Mouse (Mus musculus) liver, embryonic 14.5 days (tissue): ENCODE data around the gene Pde9a. TPM values are rescaled to one million over a fixed set of nuclear protein-coding genes. Genes with fewer than 3 reads are reported as not detected.

Experiments
- ATAC-seq: fragments of 200-750 bp; cut with Nextera tagmentation; 2 replicates; pipeline ENCODE4 v1.8.0; 2017; ENCODE audit warnings: moderate number of reproducible peaks, mild to moderate bottlenecking, moderate library complexity; ENCODE audit not compliant: insufficient read depth
- DNase-seq, 3 experiments: peaks; one replicate each; pipeline ENCODE4 v3.0.0-alpha.2; 2012 to 2013; ENCODE audit warnings: low read depth in 3 of 3, low spot score in 3 of 3
- H3K27ac ChIP-seq: fragments of 300-500 bp; sonication (generic); 2 replicates; pipeline ENCODE4 v1.5.1; 2014; ENCODE audit warnings: moderate library complexity, mild to moderate bottlenecking, control low read depth, inconsistent platforms
- H3K27me3 ChIP-seq: fragments of 300-500 bp; sonication (generic); 2 replicates; pipeline ENCODE4 v1.6.1; 2014; ENCODE audit warnings: mild to moderate bottlenecking, low read length, moderate library complexity; ENCODE audit not compliant: control insufficient read depth, insufficient read depth
- H3K36me3 ChIP-seq: fragments of 300-500 bp; sonication (generic); replicated peaks from 2 replicates; pipeline ENCODE4 v1.6.1; 2014; ENCODE audit warnings: low read depth; ENCODE audit not compliant: control insufficient read depth, insufficient read depth
- H3K4me1 ChIP-seq, 2 experiments: fragments of 200-500 bp in 1 of 2; fragments of 300-500 bp in 1 of 2; sonication (generic) in 1 of 2; replicated peaks; 2 replicates each; pipeline ENCODE4 v1.6.1; 2012 to 2014; ENCODE audit warnings: antibody characterized with exemption in 1 of 2, inconsistent platforms in 1 of 2, low read length in 1 of 2; ENCODE audit not compliant: control insufficient read depth in 2 of 2, insufficient read depth in 2 of 2
- H3K4me2 ChIP-seq: fragments of 300-500 bp; sonication (generic); 2 replicates; pipeline ENCODE4 v1.6.1; 2014; ENCODE audit warnings: low read depth, mild to moderate bottlenecking, control low read depth, moderate library complexity
- H3K4me3 ChIP-seq, 2 experiments: fragments of 200-500 bp in 1 of 2; fragments of 300-500 bp in 1 of 2; sonication (generic) in 1 of 2; 2 replicates each; pipeline ENCODE4 v1.5.1; 2012 to 2014; ENCODE audit warnings: low read depth in 2 of 2, low read length in 2 of 2, mild to moderate bottlenecking in 2 of 2, control low read depth in 1 of 2, inconsistent platforms in 1 of 2, moderate library complexity in 1 of 2; ENCODE audit not compliant: insufficient read depth in 1 of 2
- H3K9ac ChIP-seq: fragments of 300-500 bp; sonication (generic); replicated peaks from 2 replicates; pipeline ENCODE4 v1.6.1; 2014; ENCODE audit warnings: mild to moderate bottlenecking, control low read depth, moderate library complexity
- H3K9me3 ChIP-seq: fragments of 300-500 bp; sonication (generic); 2 replicates; pipeline ENCODE4 v1.6.1; 2016; ENCODE audit warnings: low read length, mixed read lengths; ENCODE audit not compliant: control insufficient read depth
- CTCF ChIP-seq: IDR thresholded peaks from 2 replicates; pipeline ENCODE4 v1.5.1; 2016; ENCODE audit warnings: antibody characterized with exemption, low read depth, control low read depth
- EP300 ChIP-seq: IDR thresholded peaks from 2 replicates; pipeline ENCODE4 v1.6.1; 2016; ENCODE audit warnings: antibody characterized with exemption, low read depth
- WGBS: fragments of 180-500 bp; shearing (Covaris S2); extraction: QIAGEN DNeasy Blood & Tissue Kit; methylation state at CpG from one replicate; pipeline ENCODE4 v1.1.7; 2014; ENCODE audit not compliant: insufficient replicate concordance; 5-methylcytosine and 5-hydroxymethylcytosine counted together
- polyA plus RNA-seq, 2 experiments: library from polyadenylated mRNA; depleted of rRNA in 1 of 2; stranded (reverse) in 1 of 2; unstranded in 1 of 2; fragments of >200 nt; fragmentation: Nextera tagmentation in 1 of 2; extraction: Ambion mirVana in 1 of 2; gene quantifications; 2 replicates each; pipeline versions ENCODE4 v1.2.1 to v1.2.3; 2012 to 2014

The Pde9a gene
- polyA plus RNA-seq, 2 experiments = 2.8 to 3.6 TPM

GRCm38 (mm10) chr17:31442513-31442912 lies 56.5 kb downstream of the Pde9a start:
- H3K9me3 ChIP-seq = no peaks in the 10 kb centered on the region
- no peaks in the 10 kb centered on the region for H3K36me3 ChIP-seq
- no peaks in the 10 kb centered on the region for H3K27me3 ChIP-seq
- H3K4me1 ChIP-seq = peaks cover 0 to 10% of the 10 kb centered on the region in 2 experiments; a peak in 2 of 4 replicates
- no peak overlapping the region for H3K9ac ChIP-seq
- H3K27ac ChIP-seq = no peak overlapping the region
- TF ChIP-seq CTCF (no peak), EP300 (no peak)
- ATAC-seq (no peak), DNase-seq (no peak)
- no peak overlapping the region for H3K4me3 ChIP-seq
- H3K4me2 ChIP-seq = no peak overlapping the region
- 50% methylated on average over 8 of the region's 8 CpGs for WGBS

DNA sequence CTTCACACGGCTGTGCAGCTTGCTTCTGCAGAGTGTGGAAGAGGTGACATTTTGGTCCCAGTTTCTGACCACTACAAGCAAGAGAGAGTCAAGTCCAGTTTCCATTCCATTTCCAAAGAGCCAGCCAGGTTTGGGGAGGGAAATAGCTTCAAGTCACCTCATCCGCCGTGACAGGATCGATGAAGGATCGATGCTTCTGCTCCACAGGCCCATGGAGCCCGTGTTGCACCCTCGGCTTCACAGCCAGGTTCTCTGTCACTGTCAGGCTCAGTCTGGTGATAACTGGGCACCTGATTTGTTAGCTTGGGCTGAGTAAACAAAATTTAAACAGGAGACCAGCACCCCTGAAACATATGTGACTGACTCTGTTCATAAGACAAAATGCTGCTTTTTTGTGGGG lies 58.2 kb downstream of the Pde9a start:
- no peak for TF ChIP-seq EP300
- TF ChIP-seq CTCF = no peak
- Histone ChIP-seq H3K4me2 (no peak overlapping the region), H3K9ac (no peak overlapping the region), H3K4me3 (no peak overlapping the region), H3K27ac (no peak overlapping the region), H3K36me3 (no peaks in the 10 kb centered on the region), H3K4me1 (peaks cover 0 to 10% of the 10 kb centered on the region in 2 experiments; a peak in 2 of 4 replicates), H3K9me3 (no peaks in the 10 kb centered on the region), H3K27me3 (no peaks in the 10 kb centered on the region)
- 63% methylated on average over 7 of the region's 7 CpGs for WGBS
- DNase-seq (no peak), ATAC-seq (no peak)

DNA sequence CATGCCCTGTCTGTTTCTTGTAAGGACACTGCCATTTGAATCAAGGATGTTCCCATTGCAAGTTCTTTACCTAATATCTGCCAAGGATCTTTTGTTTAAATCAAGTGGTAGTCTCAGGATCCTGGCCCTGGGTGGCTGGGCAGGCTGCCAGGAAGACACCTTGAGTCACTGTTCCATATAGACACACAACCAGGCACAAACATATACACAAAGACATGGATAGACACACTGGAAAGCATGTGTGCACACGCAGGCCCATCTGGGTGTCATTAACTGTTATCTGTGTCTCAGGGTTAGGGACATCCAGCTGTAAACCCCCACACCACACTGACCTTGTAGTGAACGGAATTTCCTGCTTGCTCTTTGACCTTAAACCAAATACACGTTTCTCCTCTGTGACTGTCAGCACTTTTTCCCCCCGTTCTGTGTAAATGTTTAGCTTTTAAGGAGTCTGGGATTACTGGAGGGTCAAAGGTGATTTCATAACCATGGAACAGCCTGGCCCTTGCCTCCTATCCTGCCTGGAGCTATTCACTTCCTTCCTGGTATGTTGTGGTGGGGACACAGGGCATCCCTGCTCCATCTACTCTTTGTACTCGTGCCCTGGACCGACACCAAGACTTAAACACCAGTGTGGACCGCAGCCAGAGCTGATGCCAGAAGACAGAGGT lies 59.2 kb downstream of the Pde9a start:
- H3K4me2 ChIP-seq = no peak overlapping the region
- peaks cover 0 to 10% of the 10 kb centered on the region in 2 experiments; a peak in 2 of 4 replicates for H3K4me1 ChIP-seq
- no peaks in the 10 kb centered on the region for H3K36me3 ChIP-seq
- H3K4me3 ChIP-seq = no peak overlapping the region
- ATAC-seq (no peak), DNase-seq (no peak)
- H3K27me3 ChIP-seq = no peaks in the 10 kb centered on the region
- TF ChIP-seq EP300 = no peak
- no peak for TF ChIP-seq CTCF
- no peaks in the 10 kb centered on the region for H3K9me3 ChIP-seq
- H3K27ac ChIP-seq = no peak overlapping the region
- H3K9ac ChIP-seq = no peak overlapping the region
- 17% methylated on average over 7 of the region's 7 CpGs for WGBS

GRCm38 (mm10) chr17:31447766-31448165 lies 61.8 kb downstream of the Pde9a start:
- H3K4me1 ChIP-seq = peaks cover 0 to 10% of the 10 kb centered on the region in 2 experiments; a peak in 2 of 4 replicates
- H3K4me2 ChIP-seq = no peak overlapping the region
- H3K4me3 ChIP-seq = no peak overlapping the region
- no peak for ATAC-seq
- H3K9ac ChIP-seq = no peak overlapping the region
- no peaks in the 10 kb centered on the region for H3K27me3 ChIP-seq
- H3K9me3 ChIP-seq = no peaks in the 10 kb centered on the region
- 42% methylated on average over 5 of the region's 5 CpGs for WGBS
- TF ChIP-seq EP300 = no peak
- no peak for TF ChIP-seq CTCF
- H3K27ac ChIP-seq = no peak overlapping the region
- no peak for DNase-seq
- no peaks in the 10 kb centered on the region for H3K36me3 ChIP-seq

DNA sequence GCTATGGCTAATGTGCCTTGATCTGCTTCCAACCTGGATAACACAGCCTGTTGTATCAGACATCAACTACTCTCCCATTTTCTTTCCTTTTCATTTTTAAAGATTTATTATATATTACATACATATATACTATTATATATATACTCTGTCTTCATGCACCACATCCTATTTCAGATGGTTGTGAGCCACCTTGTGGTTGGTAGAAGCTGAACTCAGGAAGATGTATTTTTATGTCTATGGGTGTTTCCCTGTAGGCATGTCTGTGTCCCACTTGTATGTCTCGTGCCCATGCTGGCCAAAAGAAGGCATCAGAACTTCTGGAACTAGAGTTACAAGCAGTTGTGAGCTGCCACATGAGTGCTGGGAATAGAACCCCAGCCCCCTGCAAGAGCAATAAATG lies 62.5 kb downstream of the Pde9a start:
- Histone ChIP-seq H3K4me3 (no peak overlapping the region), H3K36me3 (no peaks in the 10 kb centered on the region), H3K4me2 (no peak overlapping the region), H3K9me3 (no peaks in the 10 kb centered on the region), H3K4me1 (peaks cover 0 to 10% of the 10 kb centered on the region in 2 experiments; a peak in 2 of 4 replicates), H3K27ac (no peak overlapping the region), H3K27me3 (no peaks in the 10 kb centered on the region), H3K9ac (no peak overlapping the region)
- ATAC-seq = no peak
- no peak for TF ChIP-seq EP300
- no peak for TF ChIP-seq CTCF
- no peak for DNase-seq
- 52% methylated on average over 1 of the region's 1 CpGs for WGBS
